Mouse (Mus musculus) spleen, postnatal 0 days (tissue): ENCODE measurements around the gene Gm28230. TPM values are rescaled to one million over a fixed set of nuclear protein-coding genes. Genes with fewer than 3 reads are reported as not detected.
A peak's percentile ranks its signal among the peaks of the same experiment; 100 is the strongest.

Experiments
- microRNA counts: library from miRNA; unstranded; fragments of <30 nt; microRNA quantifications from one replicate; lab custom pipeline; 2015
- polyA plus RNA-seq: library from polyadenylated mRNA; unstranded; fragments of >200 nt; fragmentation: Nextera tagmentation; extraction: Ambion mirVana; gene quantifications from 2 replicates; pipeline ENCODE4 v1.2.1, GENCODE M21; 2015

Gm28230 gene
- not detected in 2 replicates for polyA plus RNA-seq

GRCm38 (mm10) chr2:74726551-74726950 lies at the start of gene Gm28230:
Gene Gm28230 (plus strand): TSS chr2:74726728.

GRCm38 (mm10) chr2:74678891-74679595 lies 47.5 kb upstream of the Gm28230 start, which contains the start of gene Hoxd11:
Gene Hoxd11 (plus strand): TSS chr2:74679557.

GRCm38 (mm10) chr2:74691022-74691951 lies 35.2 kb upstream of the Gm28230 start, which contains the start of gene Hoxd10:
Gene Hoxd10 (plus strand): TSS chr2:74691924.

GRCm38 (mm10) chr2:74697567-74698121 lies 28.9 kb upstream of the Gm28230 start, which contains the start of gene Hoxd9:
Gene Hoxd9 (plus strand): TSS chr2:74697727.

GRCm38 (mm10) chr2:74704393-74704998 lies 22.0 kb upstream of the Gm28230 start, which contains the start of gene Hoxd8:
Gene Hoxd8 (plus strand): TSS chr2:74704615.

GRCm38 (mm10) chr2:74711721-74712621 lies 14.6 kb upstream of the Gm28230 start, which contains the start of the genes Hoxd3 and Hoxd4:
Gene Hoxd3 (plus strand): TSS chr2:74711927.
Gene Hoxd4 (plus strand): TSS chr2:74711929.

GRCm38 (mm10) chr2:74762522-74763244 lies 36.2 kb downstream of the Gm28230 start, which contains the start of gene Hoxd1:
Gene Hoxd1 (plus strand): TSS chr2:74762980.

MicroRNA genes within 50 kb of the gene (microRNA counts, 519-probe panel; counts per million panel counts)
- microRNA mmu-miR-10b (lab: Ali Mortazavi, UCI), result 4,795 counts per million, percentile 30 among the panel's probes with 10 or more counts

Other genes with a start within 250 kb of the Gm28230 start
- gene Lnpk, start 147.3 kb upstream of the Gm28230 start, polyA plus RNA-seq, result 24.8 and 27.6 TPM in 2 replicates
- gene Evx2, start 67.2 kb upstream of the Gm28230 start, polyA plus RNA-seq, result not detected in 2 replicates
- not detected in 2 replicates for gene Hoxd13, start 58.4 kb upstream of the Gm28230 start, polyA plus RNA-seq
- gene Hoxd12, start 51.7 kb upstream of the Gm28230 start, polyA plus RNA-seq, result not detected in 2 replicates
- gene Hoxd11, start 47.2 kb upstream of the Gm28230 start, polyA plus RNA-seq, result not detected in 2 replicates
- gene Hoxd10, start 34.8 kb upstream of the Gm28230 start, polyA plus RNA-seq, result 0.11 TPM in 1 of 2 replicates, not detected in the other
- 0.41 and 0.46 TPM in 2 replicates for gene Hoxd9, start 29.0 kb upstream of the Gm28230 start, polyA plus RNA-seq
- gene Hoxd8, start 22.1 kb upstream of the Gm28230 start, polyA plus RNA-seq, result 1.1 TPM in 2 replicates
- 0.06 TPM in 2 replicates for gene Hoxd3, start 14.8 kb upstream of the Gm28230 start, polyA plus RNA-seq
- 0.08 and 0.28 TPM in 2 replicates for gene Hoxd4, start 14.8 kb upstream of the Gm28230 start, polyA plus RNA-seq
- not detected in 2 replicates for gene Hoxd1, start 36.3 kb downstream of the Gm28230 start, polyA plus RNA-seq
- 73.2 and 73.5 TPM in 2 replicates for gene Mtx2, start 99.1 kb downstream of the Gm28230 start, polyA plus RNA-seq